Mouse (Mus musculus) spleen, postnatal 14 days (tissue): ENCODE results near the gene Gm28998.
"Not testable (repeated sequence)": the region's sequence is repeated elsewhere in the genome, so short reads cannot be mapped to it uniquely, and the experiment has no call there.

Experiments used
- DNase-seq, 2 experiments: peaks; one replicate each; pipeline ENCODE4 v3.0.0; 2021 to 2022; ENCODE audit warnings: low spot score in 2 of 2

The Gm28998 gene

GRCm38 (mm10) chrY:7253487-7253886 is at the start of gene Gm28998:
Gene Gm28998 (plus strand): TSS chrY:7253787.
- DNase-seq = not testable (repeated sequence)
